In the genomic region with DNA sequence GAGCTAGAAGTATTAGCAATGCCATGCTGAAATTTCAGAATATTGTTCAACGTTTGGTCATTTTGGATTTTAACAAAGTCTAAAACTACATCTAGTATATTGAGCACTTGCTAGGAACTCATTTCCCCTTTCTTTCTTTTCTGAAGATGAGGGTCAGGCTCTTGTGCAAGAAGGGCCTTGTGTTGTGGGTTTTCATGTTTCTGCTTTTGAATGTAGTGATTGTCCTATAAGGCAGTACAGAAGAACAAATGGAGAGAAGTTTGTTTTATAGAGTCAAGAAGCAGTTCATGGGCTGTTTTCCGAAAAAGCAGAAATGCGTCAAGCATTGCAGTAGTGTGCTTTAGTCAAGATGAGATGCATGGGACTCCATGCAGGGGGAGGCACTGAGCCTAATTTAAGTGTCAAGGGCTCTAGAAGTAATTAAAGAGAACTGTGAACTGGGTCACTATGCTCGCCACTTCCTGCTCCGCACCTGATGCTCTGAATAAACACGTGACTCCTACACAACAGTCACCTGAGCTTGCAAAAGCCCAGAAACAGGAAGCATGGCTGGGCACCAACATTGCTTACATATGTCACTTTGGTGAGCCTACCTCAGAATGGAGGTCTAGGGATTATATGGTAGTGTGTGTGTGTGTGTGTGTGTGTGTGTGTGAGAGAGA, we compare ENCODE assay signal across 15 mouse cellular contexts. TPM values are rescaled to one million over a fixed set of nuclear protein-coding genes. Genes with fewer than 3 reads are reported as not detected.
DNase-seq lines count a peak whose midpoint lies in the region; ATAC-seq lines count a peak whose summit lies in the region.
"Had no signal": no experiment of that assay in that cellular context is flagged by ENCODE, and none has a peak within 500 bp of the region (broad histone marks: within the 10 kb centered on the region; RNA-seq: fewer than 3 reads in every experiment).

No protein-coding gene starts in this region.

- no peaks in the 10 kb centered on the region for H3K4me1 ChIP-seq in midbrain, embryonic 11.5 days (ENCODE audit: control insufficient read depth, insufficient read depth, low read length)
- no peaks in the 10 kb centered on the region; the same call in 1 of the 2 replicates for H3K4me1 ChIP-seq in midbrain, embryonic 14.5 days (ENCODE audit: control insufficient read depth, insufficient read depth, low read length)
- H3K4me1 ChIP-seq in midbrain, embryonic 15.5 days: 0 out of 2 replicates have a peak, but pooled peaks cover 6% of the 10 kb centered on the region
- H3K4me1 ChIP-seq in liver, embryonic 12.5 days: no peaks in the 10 kb centered on the region
- H3K4me1 ChIP-seq: liver, embryonic 15.5 days; midbrain, embryonic 12.5 days; stomach, embryonic 15.5 days had no signal

- no peak overlapping the region for H3K4me2 ChIP-seq in midbrain, embryonic 11.5 days
- H3K4me2 ChIP-seq in midbrain, embryonic 14.5 days (ENCODE audit: low read length): no peak overlapping the region
- H3K4me2 ChIP-seq in midbrain, embryonic 15.5 days: no peak overlapping the region
- H3K4me2 ChIP-seq in liver, embryonic 12.5 days: no peak overlapping the region
- H3K4me2 ChIP-seq: liver, embryonic 15.5 days; midbrain, embryonic 12.5 days; stomach, embryonic 15.5 days had no signal

- no peak for ATAC-seq in midbrain, embryonic 11.5 days (ENCODE audit: low FRiP score)
- no peak for ATAC-seq in midbrain, embryonic 14.5 days (ENCODE audit: low FRiP score, low TSS enrichment)
- ATAC-seq in midbrain, embryonic 15.5 days (replicated peaks): no peak
- ATAC-seq in liver, embryonic 12.5 days: no peak

- WGBS in midbrain, embryonic 11.5 days: 86% methylated on average over 6 of the region's 6 CpGs
- 84% methylated on average over 6 of the region's 6 CpGs for WGBS in midbrain, embryonic 14.5 days
- WGBS in midbrain, embryonic 15.5 days: 84% methylated on average over 6 of the region's 6 CpGs
- 54% methylated on average over 6 of the region's 6 CpGs for WGBS in liver, embryonic 12.5 days (ENCODE audit: insufficient replicate concordance)

- H3K9ac ChIP-seq in midbrain, embryonic 11.5 days (ENCODE audit: low read length): no peak overlapping the region
- H3K9ac ChIP-seq in midbrain, embryonic 14.5 days (replicated peaks; ENCODE audit: low read length): no peak overlapping the region
- H3K9ac ChIP-seq in midbrain, embryonic 15.5 days: no peak overlapping the region
- no peak overlapping the region for H3K9ac ChIP-seq in liver, embryonic 12.5 days
- H3K9ac ChIP-seq: liver, embryonic 15.5 days; midbrain, embryonic 12.5 days; stomach, embryonic 15.5 days had no signal

- DNase-seq in midbrain, embryonic 11.5 days (ENCODE audit: low spot score, missing footprints): peak; percentile 23
- no peak for DNase-seq in midbrain, embryonic 14.5 days
- DNase-seq in induced T-regulatory cell, adult 2 months (ENCODE audit: low read depth): peak; percentile 36
- DNase-seq in spleen, adult 12 weeks (ENCODE audit: low spot score): peak; percentile 35
- DNase-seq in urinary bladder, adult 18-20 months (ENCODE audit: low spot score in 2 of 2): no peak
- DNase-seq in heart, adult 9 months (ENCODE audit: low spot score in 2 of 2): no peak
- DNase-seq: adrenal gland, postnatal 10 days; heart, postnatal 10 days; left cerebral cortex, postnatal 4 days had no signal

- no peak overlapping the region for H3K4me3 ChIP-seq in midbrain, embryonic 11.5 days (ENCODE audit: low read depth, low read length)
- no peak overlapping the region for H3K4me3 ChIP-seq in midbrain, embryonic 14.5 days (replicated peaks; ENCODE audit: low read depth, low read length)
- no peak overlapping the region for H3K4me3 ChIP-seq in midbrain, embryonic 15.5 days
- no peak overlapping the region for H3K4me3 ChIP-seq in liver, embryonic 12.5 days
- H3K4me3 ChIP-seq: liver, embryonic 15.5 days; midbrain, embryonic 12.5 days; stomach, embryonic 15.5 days had no signal

- no peaks in the 10 kb centered on the region for H3K27me3 ChIP-seq in midbrain, embryonic 11.5 days (ENCODE audit: control insufficient read depth, insufficient read depth, low read length)
- H3K27me3 ChIP-seq in midbrain, embryonic 14.5 days (ENCODE audit: control insufficient read depth, insufficient read depth, low read length): no peaks in the 10 kb centered on the region
- no peaks in the 10 kb centered on the region for H3K27me3 ChIP-seq in midbrain, embryonic 15.5 days (replicated peaks)
- no peaks in the 10 kb centered on the region for H3K27me3 ChIP-seq in liver, embryonic 12.5 days (replicated peaks)
- H3K27me3 ChIP-seq: liver, embryonic 15.5 days; midbrain, embryonic 12.5 days; stomach, embryonic 15.5 days had no signal

- no peak overlapping the region for H3K27ac ChIP-seq in midbrain, embryonic 11.5 days (ENCODE audit: low read depth, low read length)
- H3K27ac ChIP-seq in midbrain, embryonic 14.5 days (replicated peaks; ENCODE audit: low read depth, low read length): no peak overlapping the region
- H3K27ac ChIP-seq in midbrain, embryonic 15.5 days: no peak overlapping the region
- no peak overlapping the region for H3K27ac ChIP-seq in liver, embryonic 12.5 days
- H3K27ac ChIP-seq: kidney, postnatal 0 days; midbrain, embryonic 12.5 days; stomach, embryonic 15.5 days had no signal

- no peaks in the 10 kb centered on the region for H3K36me3 ChIP-seq in midbrain, embryonic 11.5 days (ENCODE audit: control insufficient read depth, insufficient read depth, low read length)
- H3K36me3 ChIP-seq in midbrain, embryonic 14.5 days (ENCODE audit: control insufficient read depth, insufficient read depth, low read length): no peaks in the 10 kb centered on the region
- H3K36me3 ChIP-seq in midbrain, embryonic 15.5 days (replicated peaks): no peaks in the 10 kb centered on the region
- no peaks in the 10 kb centered on the region for H3K36me3 ChIP-seq in liver, embryonic 12.5 days
- H3K36me3 ChIP-seq: liver, embryonic 15.5 days; midbrain, embryonic 12.5 days; stomach, embryonic 15.5 days had no signal

- peaks cover 6% of the 10 kb centered on the region; the same call in 1 of the 2 replicates for H3K9me3 ChIP-seq in midbrain, embryonic 11.5 days (ENCODE audit: control insufficient read depth, low read length)
- no peaks in the 10 kb centered on the region for H3K9me3 ChIP-seq in midbrain, embryonic 14.5 days (ENCODE audit: control insufficient read depth, low read length)
- no peaks in the 10 kb centered on the region for H3K9me3 ChIP-seq in midbrain, embryonic 15.5 days
- H3K9me3 ChIP-seq in liver, embryonic 12.5 days (replicated peaks): no peaks in the 10 kb centered on the region
- H3K9me3 ChIP-seq: liver, embryonic 15.5 days; midbrain, embryonic 12.5 days; stomach, embryonic 15.5 days had no signal

RNA-seq across cellular contexts. Expression of a gene that starts 17.6 kb away (rescaled TPM):
- 3.1 and 3.8 TPM in 2 replicates for polyA plus RNA-seq in midbrain, embryonic 11.5 days (2014; fragmentation: Nextera tagmentation; extraction: Ambion mirVana)
- 8.3 and 8.8 TPM in 2 replicates for polyA plus RNA-seq in midbrain, embryonic 14.5 days (2014; fragmentation: Nextera tagmentation; extraction: Ambion mirVana)
- polyA plus RNA-seq in midbrain, embryonic 15.5 days (2015; fragmentation: Nextera tagmentation; extraction: Ambion mirVana): 8.1 and 10.1 TPM in 2 replicates
- 0.98 and 1.3 TPM in 2 replicates for polyA plus RNA-seq in liver, embryonic 12.5 days (2016; fragmentation: Nextera tagmentation; extraction: Ambion mirVana)

Comparison
In these comparisons a context has a peak if more than half of its experiments do, and no peak if none do; other contexts are left out.
1. DNase-seq: peak in midbrain, embryonic 11.5 days (single experiment), induced T-regulatory cell, adult 2 months (single experiment) and spleen, adult 12 weeks (single experiment); none in midbrain, embryonic 14.5 days (single experiment), urinary bladder, adult 18-20 months (0 of 2) and heart, adult 9 months (0 of 2).